Mouse (Mus musculus) hindbrain, embryonic 10.5 days (tissue): ENCODE measurements at regions not wholly inside any gene's neighbourhood (a gene's known extent, or its start where the extent isn't known, plus 50 kb on each side); places are given as distances from the start of the nearest gene placed in this dataset.

Experiments
- DNase-seq: peaks from one replicate; pipeline ENCODE4 v3.0.0-alpha.2; 2017; ENCODE audit warnings: low spot score
- H3K27ac ChIP-seq: fragments of 300-500 bp; sonication (generic); 2 replicates; pipeline ENCODE4 v1.5.1; 2016; ENCODE audit warnings: mild to moderate bottlenecking, moderate library complexity
- H3K27me3 ChIP-seq: fragments of 300-500 bp; sonication (generic); 2 replicates; pipeline ENCODE4 v1.6.1; 2016; ENCODE audit warnings: mild to moderate bottlenecking; ENCODE audit not compliant: poor library complexity, insufficient read depth, severe bottlenecking
- H3K36me3 ChIP-seq: fragments of 300-500 bp; sonication (generic); 2 replicates; pipeline ENCODE4 v1.6.1; 2016; ENCODE audit warnings: mild to moderate bottlenecking, moderate library complexity
- H3K4me1 ChIP-seq: fragments of 300-500 bp; sonication (generic); replicated peaks from 2 replicates; pipeline ENCODE4 v1.6.1; 2016; ENCODE audit warnings: mild to moderate bottlenecking
- H3K4me3 ChIP-seq: fragments of 300-500 bp; sonication (generic); 2 replicates; pipeline ENCODE4 v1.5.1; 2016; ENCODE audit warnings: mild to moderate bottlenecking, moderate library complexity
- H3K9me3 ChIP-seq: fragments of 300-500 bp; sonication (generic); 2 replicates; pipeline ENCODE4 v1.6.1; 2016; ENCODE audit warnings: mild to moderate bottlenecking, moderate library complexity
- whole genome bisulfite sequencing: fragments of 180-500 bp; shearing (Covaris S2); methylation state at CpG from one replicate; pipeline ENCODE4 v1.1.7; 2016; 5-methylcytosine and 5-hydroxymethylcytosine counted together

DNA sequence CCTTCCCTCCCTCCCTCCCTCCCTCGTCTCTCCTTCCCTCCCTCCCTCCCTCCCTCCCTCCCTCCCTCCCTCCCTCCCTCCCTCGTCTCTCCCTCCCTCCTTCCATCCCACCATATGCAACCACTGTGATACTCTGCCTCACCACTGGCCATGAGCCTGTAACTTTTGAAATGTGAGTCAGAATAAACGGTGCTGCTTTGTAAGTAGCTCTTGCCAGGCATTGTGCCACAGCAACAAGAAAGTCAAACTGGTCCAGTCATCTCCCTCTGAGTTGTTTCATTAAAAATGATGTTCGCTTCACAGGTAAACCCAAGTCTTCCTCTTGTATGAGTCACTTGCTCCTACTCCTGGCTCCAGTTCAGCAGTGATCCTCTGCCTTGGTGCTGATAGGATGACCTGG lies 85.1 kb upstream of the Otud4 start:
- Histone ChIP-seq H3K4me3 (no peak overlapping the region), H3K36me3 (no peaks in the 10 kb centered on the region), H3K27me3 (no peaks in the 10 kb centered on the region), H3K9me3 (no peaks in the 10 kb centered on the region), H3K4me1 (no peaks in the 10 kb centered on the region), H3K27ac (no peak overlapping the region)
- WGBS: 84% methylated on average over 2 of the region's 4 CpGs
- no peak for DNase-seq

GRCm38 (mm10) chr8:79550151-79550550 lies 89.3 kb upstream of the Otud4 start:
- H3K27ac ChIP-seq: no peak overlapping the region
- no peaks in the 10 kb centered on the region for H3K4me1 ChIP-seq
- DNase-seq: no peak
- no peaks in the 10 kb centered on the region for H3K27me3 ChIP-seq
- 88% methylated on average over 2 of the region's 2 CpGs for WGBS
- H3K4me3 ChIP-seq: no peak overlapping the region
- H3K9me3 ChIP-seq: no peaks in the 10 kb centered on the region
- H3K36me3 ChIP-seq: no peaks in the 10 kb centered on the region

- Histone ChIP-seq H3K9me3 (no peaks in the 10 kb centered on the region), H3K27me3 (no peaks in the 10 kb centered on the region), H3K27ac (no peak overlapping the region), H3K36me3 (no peaks in the 10 kb centered on the region), H3K4me3 (no peak overlapping the region), H3K4me1 (no peaks in the 10 kb centered on the region)
- DNase-seq: no peak
- WGBS: 84% methylated on average over 6 of the region's 6 CpGs
These were observed 91.3 kb upstream of the Otud4 start for GRCm38 (mm10) chr8:79548156-79548555.

DNA sequence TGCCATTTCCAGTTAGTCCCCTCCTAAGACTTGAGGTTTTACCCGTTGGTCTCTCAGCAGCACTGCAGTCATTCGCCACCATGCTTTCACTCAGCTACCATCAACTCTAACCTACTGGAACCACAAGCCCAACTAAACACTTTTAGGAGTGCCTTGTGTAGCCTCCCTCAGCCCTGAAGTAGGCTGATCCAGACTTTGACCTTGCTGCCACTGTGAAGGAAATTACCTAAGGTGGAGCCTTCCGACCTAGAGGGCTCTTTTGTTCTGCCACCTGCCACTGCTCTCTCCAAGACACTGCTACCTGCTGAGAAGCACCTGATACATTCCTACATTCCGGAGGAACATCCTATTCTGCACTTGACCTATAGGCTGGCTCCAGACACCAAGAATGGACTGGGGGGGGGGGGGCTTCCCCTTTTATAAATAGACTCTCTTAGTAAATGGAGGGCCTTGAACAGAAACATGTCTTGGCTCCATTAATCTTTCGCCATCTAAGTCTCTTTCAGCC lies 93.5 kb upstream of the Otud4 start:
- no peaks in the 10 kb centered on the region for H3K9me3 ChIP-seq
- no peaks in the 10 kb centered on the region for H3K36me3 ChIP-seq
- H3K4me1 ChIP-seq: no peaks in the 10 kb centered on the region
- no peak overlapping the region for H3K27ac ChIP-seq
- DNase-seq: no peak
- WGBS: 78% methylated on average over 5 of the region's 5 CpGs
- no peak overlapping the region for H3K4me3 ChIP-seq
- no peaks in the 10 kb centered on the region for H3K27me3 ChIP-seq

DNA sequence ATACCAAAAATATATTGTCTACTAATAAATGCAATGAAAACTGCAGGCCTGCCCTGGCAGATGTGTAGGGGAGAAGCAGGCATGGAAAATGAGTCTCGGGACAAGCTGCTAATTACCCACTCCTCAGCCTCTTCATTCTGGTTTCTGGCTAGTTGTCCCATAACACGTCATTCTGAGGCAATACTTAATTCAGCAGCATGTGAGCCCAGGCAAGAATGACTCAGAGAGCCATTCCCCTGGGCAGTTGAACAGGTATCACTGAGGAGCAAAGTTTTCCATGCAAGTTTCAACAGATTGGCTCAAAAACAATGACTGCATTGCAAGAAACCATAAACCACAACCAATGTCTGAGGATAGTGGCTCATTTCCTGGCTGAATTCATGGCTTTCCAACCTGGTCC lies 97.0 kb upstream of the Otud4 start:
- Histone ChIP-seq H3K9me3 (no peaks in the 10 kb centered on the region), H3K27me3 (no peaks in the 10 kb centered on the region), H3K36me3 (no peaks in the 10 kb centered on the region), H3K4me1 (no peaks in the 10 kb centered on the region), H3K4me3 (no peak overlapping the region), H3K27ac (no peak overlapping the region)
- no peak for DNase-seq
- WGBS: 75% methylated on average over 2 of the region's 2 CpGs

- Histone ChIP-seq H3K36me3 (no peaks in the 10 kb centered on the region), H3K9me3 (no peaks in the 10 kb centered on the region), H3K27me3 (no peaks in the 10 kb centered on the region), H3K4me3 (no peak overlapping the region), H3K4me1 (no peaks in the 10 kb centered on the region), H3K27ac (no peak overlapping the region)
- no peak for DNase-seq
- WGBS: 91% methylated on average over 4 of the region's 4 CpGs
These were observed 99.4 kb upstream of the Otud4 start for GRCm38 (mm10) chr8:79540053-79540452.

DNA sequence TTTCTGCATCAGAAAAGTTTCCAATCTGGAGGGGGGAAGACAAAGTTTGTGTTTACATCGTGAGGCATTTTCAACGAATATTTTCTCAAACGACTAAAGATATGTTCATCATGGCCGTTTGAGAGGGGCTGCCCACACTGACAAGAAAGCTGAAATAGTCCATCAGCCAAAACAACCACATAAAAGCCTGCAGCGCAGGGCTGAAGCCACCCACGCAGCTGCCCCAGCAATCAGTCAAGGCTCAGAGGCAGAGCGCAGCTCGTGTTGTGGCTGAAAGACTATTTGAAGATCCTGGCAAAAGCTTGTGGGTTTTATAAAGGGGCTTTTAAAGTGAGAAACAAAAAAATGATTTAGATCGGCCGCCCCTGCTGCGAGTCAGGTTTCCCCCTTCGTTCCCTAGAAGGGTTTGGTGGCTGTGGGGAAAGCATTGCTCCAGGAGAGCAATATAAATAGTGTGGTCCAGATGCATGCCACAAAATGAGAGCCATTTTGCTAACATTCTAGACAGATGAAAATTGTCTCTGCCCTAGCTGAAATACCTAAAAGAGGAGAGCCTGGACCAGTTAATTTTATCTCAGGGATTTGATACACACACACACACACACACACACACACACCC lies 105.0 kb upstream of the Otud4 start:
- Histone ChIP-seq H3K4me3 (no peak overlapping the region), H3K27ac (no peak overlapping the region), H3K36me3 (no peaks in the 10 kb centered on the region), H3K9me3 (no peaks in the 10 kb centered on the region), H3K27me3 (no peaks in the 10 kb centered on the region), H3K4me1 (no peaks in the 10 kb centered on the region)
- WGBS: 80% methylated on average over 12 of the region's 12 CpGs
- DNase-seq: no peak

GRCm38 (mm10) chr8:79529556-79529955 lies 109.9 kb upstream of the Otud4 start:
- Histone ChIP-seq H3K27ac (no peak overlapping the region), H3K4me1 (no peaks in the 10 kb centered on the region), H3K9me3 (no peaks in the 10 kb centered on the region), H3K36me3 (no peaks in the 10 kb centered on the region), H3K4me3 (no peak overlapping the region), H3K27me3 (no peaks in the 10 kb centered on the region)
- 38% methylated on average over 4 of the region's 4 CpGs for WGBS
- DNase-seq: no peak

GRCm38 (mm10) chr8:79522040-79522439 lies 117.4 kb upstream of the Otud4 start:
- Histone ChIP-seq H3K9me3 (no peaks in the 10 kb centered on the region), H3K4me3 (no peak overlapping the region), H3K36me3 (no peaks in the 10 kb centered on the region), H3K27ac (no peak overlapping the region), H3K27me3 (no peaks in the 10 kb centered on the region), H3K4me1 (no peaks in the 10 kb centered on the region)
- no peak for DNase-seq
- 56% methylated on average over 1 of the region's 1 CpGs for WGBS

DNA sequence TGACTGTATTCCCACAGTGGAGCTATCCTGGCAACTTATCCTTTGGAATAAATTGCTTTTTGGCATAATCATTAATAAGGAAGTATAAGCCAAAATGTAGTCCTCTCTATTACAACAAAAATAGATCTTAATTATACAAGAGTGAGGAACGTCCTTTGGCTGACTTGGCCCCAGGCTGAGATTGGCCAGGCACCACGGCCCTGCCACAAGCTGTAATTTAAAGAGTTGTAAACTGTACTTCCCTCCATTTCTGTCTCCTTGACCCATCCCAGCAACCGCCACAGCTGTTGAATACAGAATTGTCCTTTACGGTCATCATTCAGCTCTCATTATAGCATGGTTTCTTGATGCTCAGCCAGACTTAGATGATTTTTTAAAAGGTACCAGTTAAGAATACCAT lies 119.6 kb upstream of the Smad1 start:
- no peak for DNase-seq
- no peaks in the 10 kb centered on the region for H3K4me1 ChIP-seq
- no peak overlapping the region for H3K27ac ChIP-seq
- no peak overlapping the region for H3K4me3 ChIP-seq
- H3K36me3 ChIP-seq: no peaks in the 10 kb centered on the region
- WGBS: 94% methylated on average over 4 of the region's 4 CpGs
- H3K9me3 ChIP-seq: no peaks in the 10 kb centered on the region
- no peaks in the 10 kb centered on the region for H3K27me3 ChIP-seq

GRCm38 (mm10) chr8:79515282-79515783 lies 116.0 kb upstream of the Smad1 start:
- 85% methylated on average over 6 of the region's 6 CpGs for WGBS
- Histone ChIP-seq H3K4me3 (no peak overlapping the region), H3K27me3 (no peaks in the 10 kb centered on the region), H3K4me1 (no peaks in the 10 kb centered on the region), H3K27ac (no peak overlapping the region), H3K36me3 (no peaks in the 10 kb centered on the region), H3K9me3 (no peaks in the 10 kb centered on the region)
- DNase-seq: no peak

DNA sequence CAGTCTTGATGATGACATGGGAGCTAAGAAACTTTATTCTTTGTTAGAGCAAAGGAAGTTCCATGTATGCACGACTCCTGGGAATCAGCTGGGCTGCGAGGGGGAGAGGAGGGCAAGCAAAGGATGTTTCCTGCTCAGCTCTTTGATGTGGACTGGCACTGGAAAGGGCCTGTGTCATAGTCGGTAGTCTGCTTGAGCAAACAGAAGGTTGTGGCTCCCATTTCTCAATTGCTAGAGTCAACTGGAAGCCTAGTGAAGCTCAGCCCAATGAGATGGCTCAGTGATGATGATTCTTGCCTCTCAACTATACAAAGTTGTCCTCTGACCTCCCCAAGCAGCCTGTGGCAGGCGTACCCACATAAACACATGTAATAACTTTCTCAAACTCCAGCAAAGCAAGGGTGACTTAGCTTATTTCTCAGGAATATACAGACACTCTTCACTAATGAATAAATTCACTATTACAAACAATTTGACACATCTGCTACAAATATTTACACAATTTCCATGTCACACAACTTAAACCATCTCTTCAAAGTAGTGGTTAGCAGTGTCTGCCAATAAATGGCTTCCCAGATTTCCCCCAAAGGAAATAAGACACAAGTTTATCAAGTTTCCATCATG lies 115.4 kb upstream of the Smad1 start:
- no peaks in the 10 kb centered on the region for H3K9me3 ChIP-seq
- no peaks in the 10 kb centered on the region for H3K4me1 ChIP-seq
- DNase-seq: no peak
- no peaks in the 10 kb centered on the region for H3K36me3 ChIP-seq
- no peak overlapping the region for H3K27ac ChIP-seq
- WGBS: 73% methylated on average over 4 of the region's 4 CpGs
- no peak overlapping the region for H3K4me3 ChIP-seq
- H3K27me3 ChIP-seq: no peaks in the 10 kb centered on the region

GRCm38 (mm10) chr8:79508597-79508996 lies 109.3 kb upstream of the Smad1 start:
- H3K4me3 ChIP-seq: no peak overlapping the region
- H3K4me1 ChIP-seq: no peaks in the 10 kb centered on the region
- no peaks in the 10 kb centered on the region for H3K36me3 ChIP-seq
- H3K27ac ChIP-seq: no peak overlapping the region
- DNase-seq: no peak
- no peaks in the 10 kb centered on the region for H3K9me3 ChIP-seq
- no peaks in the 10 kb centered on the region for H3K27me3 ChIP-seq
- WGBS: 93% methylated on average over 3 of the region's 3 CpGs
